Mouse (Mus musculus): Measurements from ENCODE around the gene Proser3. TPM values are rescaled to one million over a fixed set of nuclear protein-coding genes. Genes with fewer than 3 reads are reported as not detected.

The Proser3 gene
- polyA plus RNA-seq, 1 experiment from 2014 or later = 2.0 TPM

DNA sequence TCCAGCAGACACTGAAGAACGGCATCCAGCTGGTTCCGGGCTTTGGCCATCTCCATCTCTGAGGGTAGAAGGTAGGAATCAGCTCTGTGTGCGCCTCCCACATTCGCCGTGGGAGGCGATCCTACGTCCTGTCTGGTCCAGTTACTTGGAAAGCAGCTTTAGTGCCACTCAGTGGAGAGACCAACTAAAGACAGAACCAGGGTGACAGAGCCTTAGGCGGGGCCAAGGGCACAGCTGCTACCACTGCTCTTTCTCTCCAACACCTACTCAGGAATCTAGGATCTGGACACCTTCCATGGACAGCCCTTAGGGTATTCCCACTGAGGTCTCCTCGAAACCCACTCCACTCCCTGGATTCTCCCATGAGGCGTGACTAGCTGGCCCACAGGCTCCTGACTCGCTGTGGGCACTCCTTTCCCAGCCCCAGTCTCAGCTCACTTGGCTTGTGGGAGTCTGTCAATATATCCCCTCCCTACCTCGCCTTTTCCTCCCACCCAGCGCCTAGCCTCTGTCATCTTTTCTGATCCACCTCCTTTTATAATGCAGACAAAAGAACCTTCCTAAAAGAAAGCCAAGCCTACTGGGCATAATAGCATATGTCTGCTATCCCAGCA, 5.9 kb upstream of the Proser3 start:
- Histone ChIP-seq H3K4me2 (peak overlapping the region; percentile 82), H3K9me3 (replicated peaks) (no peaks in the 10 kb centered on the region), H3K9ac (peak overlapping the region; percentile 74), H3K36me3 (replicated peaks) (peaks cover 42% of the 10 kb centered on the region), H3K4me1 (replicated peaks) (peaks cover 57% of the 10 kb centered on the region), H3K27ac (replicated peaks) (peak overlapping the region; percentile 87), H3K4me3 (replicated peaks) (peak overlapping the region; percentile 75), H3K27me3 (no peaks in the 10 kb centered on the region)
- WGBS (ENCODE audit: insufficient replicate concordance) = 83% methylated on average over 13 of the region's 13 CpGs
- ATAC-seq (ENCODE audit: insufficient read depth) = no peak

- Histone ChIP-seq H3K27ac (replicated peaks) (no peak overlapping the region), H3K4me2 (no peak overlapping the region), H3K27me3 (no peaks in the 10 kb centered on the region), H3K4me1 (replicated peaks) (peaks cover 58% of the 10 kb centered on the region), H3K36me3 (replicated peaks) (peaks cover 42% of the 10 kb centered on the region), H3K4me3 (replicated peaks) (no peak overlapping the region), H3K9ac (no peak overlapping the region), H3K9me3 (replicated peaks) (no peaks in the 10 kb centered on the region)
- ATAC-seq (ENCODE audit: insufficient read depth) = no peak
- WGBS (ENCODE audit: insufficient replicate concordance) = 88% methylated on average over 18 of the region's 18 CpGs
Observed at GRCm38 (mm10) chr7:30556894-30557536, 4.9 kb upstream of the Proser3 start.

DNA sequence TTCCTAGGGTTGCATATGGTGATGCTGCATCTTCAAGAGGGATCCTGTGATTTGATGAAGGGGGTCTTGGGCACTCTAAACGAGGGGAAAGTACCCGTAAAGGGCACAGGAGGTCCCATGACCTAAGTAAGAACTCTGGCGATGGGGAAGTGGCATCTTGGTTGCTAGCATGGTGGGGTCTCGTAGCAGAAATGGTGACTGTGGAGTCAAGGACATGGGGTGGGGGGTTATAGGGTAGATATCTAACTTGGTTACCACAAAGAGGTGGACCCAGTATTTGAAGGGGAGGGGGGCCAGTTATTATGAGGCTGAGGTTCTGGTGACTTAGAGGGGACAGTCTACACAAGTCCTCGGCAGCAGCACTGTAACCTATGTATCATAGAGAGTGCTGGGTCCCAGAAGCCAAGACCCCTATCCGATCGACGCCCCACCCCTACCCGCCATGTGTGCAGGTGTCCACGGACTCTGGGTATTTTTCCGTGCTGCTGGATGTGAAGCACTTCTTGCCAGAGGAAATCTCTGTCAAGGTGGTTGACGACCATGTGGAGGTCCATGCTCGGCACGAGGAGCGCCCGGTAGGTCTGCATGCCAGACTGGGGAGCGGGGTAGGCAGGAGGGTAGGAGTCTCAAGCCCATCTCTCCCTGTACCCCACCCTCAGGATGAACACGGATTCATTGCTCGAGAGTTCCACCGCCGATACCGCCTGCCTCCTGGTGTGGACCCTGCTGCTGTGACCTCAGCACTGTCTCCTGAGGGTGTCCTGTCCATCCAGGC, 1.9 kb upstream of the Proser3 start:
- no peak for ATAC-seq (ENCODE audit: insufficient read depth)
- Histone ChIP-seq H3K9ac (peak overlapping the region; percentile 91; the same call in 1 of the 2 replicates), H3K36me3 (replicated peaks) (peaks cover 43% of the 10 kb centered on the region), H3K27ac (replicated peaks) (peak overlapping the region; percentile 95; the same call in 1 of the 2 replicates), H3K4me1 (replicated peaks) (peaks cover 48% of the 10 kb centered on the region), H3K9me3 (replicated peaks) (no peaks in the 10 kb centered on the region), H3K27me3 (no peaks in the 10 kb centered on the region), H3K4me2 (peak overlapping the region; percentile 97), H3K4me3 (replicated peaks) (peak overlapping the region; percentile 72)
- 80% methylated on average over 22 of the region's 22 CpGs for WGBS (ENCODE audit: insufficient replicate concordance)

GRCm38 (mm10) chr7:30553021-30553589, 1.0 kb upstream of the Proser3 start:
- H3K9me3 ChIP-seq (replicated peaks) = no peaks in the 10 kb centered on the region
- peaks cover 39% of the 10 kb centered on the region for H3K4me1 ChIP-seq (replicated peaks)
- no peaks in the 10 kb centered on the region for H3K27me3 ChIP-seq
- H3K4me3 ChIP-seq (replicated peaks) = peak overlapping the region; percentile 72
- H3K9ac ChIP-seq = peak overlapping the region; percentile 91
- H3K36me3 ChIP-seq (replicated peaks) = peaks cover 47% of the 10 kb centered on the region
- H3K4me2 ChIP-seq = peak overlapping the region; percentile 97
- peak overlapping the region; percentile 95 for H3K27ac ChIP-seq (replicated peaks)
- no peak for ATAC-seq (ENCODE audit: insufficient read depth)
- WGBS (ENCODE audit: insufficient replicate concordance) = 4% methylated on average over 23 of the region's 23 CpGs

GRCm38 (mm10) chr7:30551445-30552101, 526 bp downstream of the Proser3 start:
- Histone ChIP-seq H3K9ac (peak overlapping the region; percentile 69), H3K4me2 (peak overlapping the region; percentile 97), H3K27ac (replicated peaks) (peak overlapping the region; percentile 95), H3K4me1 (replicated peaks) (peaks cover 27% of the 10 kb centered on the region), H3K9me3 (replicated peaks) (no peaks in the 10 kb centered on the region), H3K36me3 (replicated peaks) (peaks cover 33% of the 10 kb centered on the region), H3K4me3 (replicated peaks) (peak overlapping the region; percentile 72), H3K27me3 (no peaks in the 10 kb centered on the region)
- ATAC-seq (ENCODE audit: insufficient read depth) = peak; percentile 43
- under 1% methylated on average over 10 of the region's 10 CpGs for WGBS (ENCODE audit: insufficient replicate concordance)

DNA sequence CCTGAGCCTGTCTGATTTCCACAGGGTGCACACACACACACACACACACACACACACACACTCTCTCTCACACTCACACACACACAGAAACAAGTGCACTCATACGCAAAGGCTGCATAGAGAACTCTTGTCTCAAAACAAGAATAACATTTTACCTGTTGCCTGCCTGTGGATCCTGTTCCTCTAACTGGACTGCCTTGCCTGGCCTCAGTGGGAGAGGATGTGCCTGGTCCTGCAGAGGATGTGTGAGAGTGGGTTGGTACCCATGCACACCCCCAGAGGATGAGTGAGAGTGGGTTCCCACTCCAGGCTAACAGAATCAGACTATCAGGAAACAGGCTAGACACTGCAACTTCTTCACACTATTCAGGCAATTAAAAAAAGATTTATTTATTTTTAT, 1.5 kb downstream of the Proser3 start:
- Histone ChIP-seq H3K4me1 (replicated peaks) (peaks cover 25% of the 10 kb centered on the region), H3K27ac (replicated peaks) (no peak overlapping the region), H3K9ac (no peak overlapping the region), H3K36me3 (replicated peaks) (peaks cover 34% of the 10 kb centered on the region), H3K27me3 (no peaks in the 10 kb centered on the region), H3K4me3 (replicated peaks) (no peak overlapping the region), H3K4me2 (no peak overlapping the region), H3K9me3 (replicated peaks) (no peaks in the 10 kb centered on the region)
- 79% methylated on average over 1 of the region's 1 CpGs for WGBS (ENCODE audit: insufficient replicate concordance)
- ATAC-seq (ENCODE audit: insufficient read depth) = no peak

- H3K27me3 ChIP-seq = no peaks in the 10 kb centered on the region
- no peak overlapping the region for H3K4me3 ChIP-seq (replicated peaks)
- peaks cover 30% of the 10 kb centered on the region for H3K36me3 ChIP-seq (replicated peaks)
- no peak overlapping the region for H3K9ac ChIP-seq
- H3K4me1 ChIP-seq (replicated peaks) = peaks cover 25% of the 10 kb centered on the region
- no peak for ATAC-seq (ENCODE audit: insufficient read depth)
- no peaks in the 10 kb centered on the region for H3K9me3 ChIP-seq (replicated peaks)
- 61% methylated on average over 2 of the region's 2 CpGs for WGBS (ENCODE audit: insufficient replicate concordance)
- no peak overlapping the region for H3K27ac ChIP-seq (replicated peaks)
- H3K4me2 ChIP-seq = no peak overlapping the region
Observed at GRCm38 (mm10) chr7:30549880-30550279, 2.2 kb downstream of the Proser3 start.

GRCm38 (mm10) chr7:30544327-30544726, 7.8 kb downstream of the Proser3 start:
- Histone ChIP-seq H3K4me3 (replicated peaks) (no peak overlapping the region), H3K4me1 (replicated peaks) (0 out of 2 replicates have a peak, but pooled peaks cover 12% of the 10 kb centered on the region), H3K36me3 (replicated peaks) (peaks cover 27% of the 10 kb centered on the region), H3K27ac (replicated peaks) (no peak overlapping the region), H3K27me3 (no peaks in the 10 kb centered on the region), H3K4me2 (no peak overlapping the region), H3K9ac (no peak overlapping the region), H3K9me3 (replicated peaks) (no peaks in the 10 kb centered on the region)
- ATAC-seq (ENCODE audit: insufficient read depth) = peak; percentile 23; the same call in 1 of the 2 replicates
- WGBS (ENCODE audit: insufficient replicate concordance) = 26% methylated on average over 2 of the region's 2 CpGs

GRCm38 (mm10) chr7:30540572-30540971, 11.5 kb downstream of the Proser3 start:
- Histone ChIP-seq H3K4me3 (replicated peaks) (no peak overlapping the region), H3K4me2 (no peak overlapping the region), H3K36me3 (replicated peaks) (peaks cover 11% of the 10 kb centered on the region; the same call in 1 of the 2 replicates), H3K27me3 (no peaks in the 10 kb centered on the region), H3K27ac (replicated peaks) (no peak overlapping the region), H3K9me3 (replicated peaks) (no peaks in the 10 kb centered on the region), H3K4me1 (replicated peaks) (peaks cover 16% of the 10 kb centered on the region), H3K9ac (no peak overlapping the region)
- 79% methylated on average over 7 of the region's 7 CpGs for WGBS (ENCODE audit: insufficient replicate concordance)
- ATAC-seq (ENCODE audit: insufficient read depth) = no peak

- Histone ChIP-seq H3K27ac (replicated peaks) (peak within 1 kb of the TSS; percentile 85), H3K27me3 (peaks cover 7% of the 10 kb centered on the region; the same call in 1 of the 2 replicates), H3K4me3 (replicated peaks) (peak within 1 kb of the TSS; percentile 84), H3K36me3 (replicated peaks) (peaks cover 18% of the 10 kb centered on the region), H3K4me1 (replicated peaks) (peaks cover 41% of the 10 kb centered on the region), H3K4me2 (peak within 1 kb of the TSS; percentile 99), H3K9me3 (replicated peaks) (no peaks in the 10 kb centered on the region), H3K9ac (peak within 1 kb of the TSS; percentile 79)
- under 1% methylated on average over 84 of the region's 84 CpGs for WGBS (ENCODE audit: insufficient replicate concordance)
- peak; percentile 95 for ATAC-seq (ENCODE audit: insufficient read depth)
Observed at GRCm38 (mm10) chr7:30534633-30535577, 17.2 kb downstream of the Proser3 start, which contains the start of gene Arhgap33. Arhgap33 (minus strand) TSS chr7:30535060.

Measured in liver, embryonic 15.5 days (tissue).